ENCODE assay signal across 8 mouse cellular contexts in the genomic region with DNA sequence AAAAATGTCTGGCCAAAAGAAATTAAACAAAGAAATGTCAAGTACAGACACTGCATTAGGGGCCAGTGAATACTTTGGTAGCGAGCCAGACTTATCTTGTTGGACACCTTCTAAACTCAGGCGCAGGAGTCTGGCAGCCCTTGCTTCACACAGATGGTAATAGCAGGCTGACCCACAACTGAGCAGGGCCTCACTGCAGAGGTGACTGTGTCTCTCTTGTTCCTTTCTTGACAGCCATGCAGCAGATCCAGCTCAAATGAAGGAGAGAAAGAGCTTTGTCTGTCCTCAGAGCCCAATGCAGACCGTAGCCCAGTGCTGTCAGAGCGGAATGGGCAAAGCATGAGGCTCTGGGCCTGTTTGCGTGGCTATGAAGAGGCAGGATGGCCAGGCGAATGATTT.
DNase-seq lines count a peak whose midpoint lies in the region; ATAC-seq lines count a peak whose summit lies in the region.
"Had no signal": no experiment of that assay in that cellular context is flagged by ENCODE, and none has a peak within 500 bp of the region (broad histone marks: within the 10 kb centered on the region; RNA-seq: fewer than 3 reads in every experiment).

No protein-coding gene starts in this region.

- H3K27ac ChIP-seq in heart, embryonic 16.5 days (ENCODE audit: low read length) = peak overlapping the region; percentile 96
- H3K27ac ChIP-seq in lung, embryonic 15.5 days = peak overlapping the region; percentile 96
- H3K27ac ChIP-seq in stomach, embryonic 15.5 days = peak overlapping the region; percentile 94
- H3K27ac ChIP-seq: liver, embryonic 15.5 days had no signal

- DNase-seq in brain, adult 2 months (ENCODE audit: low read depth, low spot score) = peak; percentile 58
- peak; percentile 52 to 62 for DNase-seq in cerebellum, postnatal 14 days
- no peak for DNase-seq in c-Kit-positive CD71-positive TER-119-positive erythroid progenitor cells, embryonic 14.5 days (ENCODE audit: low spot score)
- no peak for DNase-seq in kidney, postnatal 36 days

- H3K27me3 ChIP-seq in heart, embryonic 16.5 days (ENCODE audit: control insufficient read depth, insufficient read depth, low read length) = no peaks in the 10 kb centered on the region
- no peaks in the 10 kb centered on the region for H3K27me3 ChIP-seq in lung, embryonic 15.5 days
- H3K27me3 ChIP-seq in stomach, embryonic 15.5 days (replicated peaks) = no peaks in the 10 kb centered on the region

- no peak overlapping the region for H3K4me3 ChIP-seq in heart, embryonic 16.5 days (ENCODE audit: low read length)
- H3K4me3 ChIP-seq in lung, embryonic 15.5 days = no peak overlapping the region
- no peak overlapping the region for H3K4me3 ChIP-seq in stomach, embryonic 15.5 days (replicated peaks)
- H3K4me3 ChIP-seq: liver, embryonic 15.5 days had no signal

- no peaks in the 10 kb centered on the region for H3K9me3 ChIP-seq in heart, embryonic 16.5 days (replicated peaks; ENCODE audit: control insufficient read depth, low read length)
- H3K9me3 ChIP-seq in lung, embryonic 15.5 days = no peaks in the 10 kb centered on the region
- H3K9me3 ChIP-seq in stomach, embryonic 15.5 days = no peaks in the 10 kb centered on the region
- H3K9me3 ChIP-seq: liver, embryonic 15.5 days had no signal

- peaks cover 24% of the 10 kb centered on the region for H3K4me1 ChIP-seq in heart, embryonic 16.5 days (ENCODE audit: control insufficient read depth, insufficient read depth, low read length)
- peaks cover 44% of the 10 kb centered on the region for H3K4me1 ChIP-seq in lung, embryonic 15.5 days
- peaks cover 30% of the 10 kb centered on the region for H3K4me1 ChIP-seq in stomach, embryonic 15.5 days

- H3K9ac ChIP-seq in heart, embryonic 16.5 days (ENCODE audit: low read length) = peak overlapping the region; percentile 63
- peak overlapping the region; percentile 3; the same call in 1 of the 2 replicates for H3K9ac ChIP-seq in lung, embryonic 15.5 days
- no peak overlapping the region for H3K9ac ChIP-seq in stomach, embryonic 15.5 days
- H3K9ac ChIP-seq: liver, embryonic 15.5 days had no signal

- no peaks in the 10 kb centered on the region for H3K36me3 ChIP-seq in heart, embryonic 16.5 days (ENCODE audit: control insufficient read depth, insufficient read depth)
- H3K36me3 ChIP-seq in lung, embryonic 15.5 days = no peaks in the 10 kb centered on the region
- H3K36me3 ChIP-seq in stomach, embryonic 15.5 days = no peaks in the 10 kb centered on the region
- H3K36me3 ChIP-seq: liver, embryonic 15.5 days had no signal

- WGBS in heart, embryonic 16.5 days = 49% methylated on average over 6 of the region's 6 CpGs
- 23% methylated on average over 6 of the region's 6 CpGs for WGBS in lung, embryonic 15.5 days
- whole genome bisulfite sequencing in stomach, embryonic 15.5 days = 33% methylated on average over 6 of the region's 6 CpGs

- ATAC-seq in heart, embryonic 16.5 days (replicated peaks; ENCODE audit: extremely low read depth, insufficient read depth, low FRiP score) = peak; percentile 76
- peak; percentile 82 for ATAC-seq in lung, embryonic 15.5 days (ENCODE audit: borderline replicate concordance, extremely low read depth, low FRiP score, low TSS enrichment)
- ATAC-seq in stomach, embryonic 15.5 days (ENCODE audit: insufficient read depth, low FRiP score, low read depth) = peak; percentile 74; the same call in 1 of the 2 replicates

- peak overlapping the region; percentile 49; the same call in 1 of the 2 replicates for H3K4me2 ChIP-seq in heart, embryonic 16.5 days (ENCODE audit: low read depth, low read length)
- no peak overlapping the region for H3K4me2 ChIP-seq in lung, embryonic 15.5 days
- peak overlapping the region; percentile 0; the same call in 1 of the 2 replicates for H3K4me2 ChIP-seq in stomach, embryonic 15.5 days
- H3K4me2 ChIP-seq: liver, embryonic 15.5 days had no signal

Comparison
In these comparisons a context has a peak if more than half of its experiments do, and no peak if none do; other contexts are left out.
1. DNase-seq: peak in brain, adult 2 months (single experiment) and cerebellum, postnatal 14 days (2 of 2); none in c-Kit-positive CD71-positive TER-119-positive erythroid progenitor cells, embryonic 14.5 days (single experiment) and kidney, postnatal 36 days (0 of 2).
2. Peak in every context shown above with its lines, with median percentiles within 50 percentile points of each other: ATAC-seq and H3K27ac ChIP-seq.